Mouse (Mus musculus) 3134 (cell line): ENCODE data around the gene Nxf7.
A peak's percentile ranks its signal among the peaks of the same experiment; 100 is the strongest.
"Not testable (repeated sequence)": the region's sequence is repeated elsewhere in the genome, so short reads cannot be mapped to it uniquely, and the experiment has no call there.

Source experiments
- DNase-seq: peaks from one replicate; pipeline ENCODE4 v3.0.0-alpha.2; 2011; ENCODE audit warnings: low spot score; ENCODE audit not compliant: insufficient read length; ENCODE audit errors: extremely low read depth

The Nxf7 gene

GRCm38 (mm10) chrX:135598677-135599076 lies at the start of gene Nxf7:
TSS of gene Nxf7 (minus strand) at chrX:135598777.
- no peak for DNase-seq

- no peak for DNase-seq
Measured at GRCm38 (mm10) chrX:135627605-135628004, 29.0 kb upstream of the Nxf7 start, which contains the start of gene Prame. TSS of gene Prame (minus strand) at chrX:135627705.

GRCm38 (mm10) chrX:135601298-135602029 lies 2.9 kb upstream of the Nxf7 start:
- peak; percentile 1 for DNase-seq

- no peak for DNase-seq
Measured at GRCm38 (mm10) chrX:135598096-135598495, 481 bp downstream of the Nxf7 start.

GRCm38 (mm10) chrX:135576412-135576811 lies 22.2 kb downstream of the Nxf7 start:
- no peak for DNase-seq

- DNase-seq, result not testable (repeated sequence)
Measured at GRCm38 (mm10) chrX:135574958-135575628, 23.5 kb downstream of the Nxf7 start.

GRCm38 (mm10) chrX:135574261-135574957 lies 24.2 kb downstream of the Nxf7 start:
- peak; percentile 1 for DNase-seq

GRCm38 (mm10) chrX:135569467-135569866 lies 29.1 kb downstream of the Nxf7 start:
- DNase-seq, result not testable (repeated sequence)

GRCm38 (mm10) chrX:135564934-135565333 lies 33.6 kb downstream of the Nxf7 start:
- not testable (repeated sequence) for DNase-seq

- no peak for DNase-seq
Measured at GRCm38 (mm10) chrX:135562841-135563240, 35.7 kb downstream of the Nxf7 start.

- DNase-seq, result not testable (repeated sequence)
Measured at GRCm38 (mm10) chrX:135561693-135562092, 36.9 kb downstream of the Nxf7 start.

- DNase-seq, result not testable (repeated sequence)
Measured at GRCm38 (mm10) chrX:135560933-135561332, 37.6 kb downstream of the Nxf7 start.

GRCm38 (mm10) chrX:135559665-135560064 lies 38.9 kb downstream of the Nxf7 start:
- not testable (repeated sequence) for DNase-seq
